ENCODE assay signal across 8 mouse cellular contexts in the genomic region with DNA sequence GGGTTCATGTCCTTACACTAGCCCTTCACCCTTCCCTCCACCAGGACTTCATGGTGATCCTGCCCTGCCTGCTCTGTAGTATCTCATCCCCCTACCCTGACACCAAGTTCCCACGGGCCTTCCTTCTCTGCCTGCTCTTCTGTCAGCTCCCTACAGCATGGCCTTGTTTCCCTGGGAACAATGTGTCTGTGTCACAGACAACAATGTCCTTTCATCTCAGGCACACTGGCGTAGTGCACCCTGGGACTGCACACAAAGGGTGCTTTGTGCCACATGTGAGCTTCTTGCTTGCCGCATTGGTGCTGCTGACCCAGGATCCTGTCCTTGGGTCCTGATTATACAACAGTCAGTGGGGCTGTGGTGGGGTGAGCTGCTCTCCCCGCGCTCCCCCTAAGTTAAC. TPM values are rescaled to one million over a fixed set of nuclear protein-coding genes. Genes with fewer than 3 reads are reported as not detected.
A peak's percentile ranks its signal among the peaks of the same experiment; 100 is the strongest.
DNase-seq lines count a peak whose midpoint lies in the region; ATAC-seq and TF ChIP-seq lines count a peak whose summit lies in the region.

No protein-coding gene starts in this region.

- 0 out of 2 replicates have a peak, but pooled peaks have one; percentile 7 for ATAC-seq in erythroblast, adult 5-6 weeks (replicated peaks; ENCODE audit: low FRiP score, poor library complexity, severe bottlenecking)

- no peak overlapping the region for H3K4me3 ChIP-seq in left cerebral cortex, adult 2 months

- TF ChIP-seq CTCF in left cerebral cortex, adult 2 months (IDR thresholded peaks at IDR 0.05), result no peak

- H3K27ac ChIP-seq in left cerebral cortex, adult 2 months, result peak overlapping the region; percentile 78

- intact Hi-C loops in left cerebral cortex, adult 2 months (cut with DNase I), result no loop called here
- intact Hi-C loops in left cerebral cortex, postnatal 25 days (cut with DNase I), result no loop called here

- DNase-seq in left cerebral cortex, adult 2 months (ENCODE audit: extremely low spot score in 1 of 2, low spot score in 2 of 2), result no peak
- no peak for DNase-seq in left cerebral cortex, adult 18-20 months (ENCODE audit: low spot score in 2 of 2)
- peak; percentile 32 to 72 for DNase-seq in left cerebral cortex, postnatal 25 days (ENCODE audit: low spot score in 2 of 2)
- DNase-seq in retina, postnatal 7 days (ENCODE audit: low read depth, low spot score), result peak; percentile 23
- DNase-seq in cerebellum, adult 8-10 months, result no peak
- no peak for DNase-seq in ovary, postnatal 14 days (ENCODE audit: low spot score)
- no peak for DNase-seq in heart, adult 9 months (ENCODE audit: low spot score in 2 of 2)

RNA-seq across cellular contexts. Expression of a gene that starts 11.1 kb away (rescaled TPM):
- 10 to 100 TPM; 79.4 to 82.6 TPM for total RNA-seq in left cerebral cortex, adult 2 months (2021)
- total RNA-seq in left cerebral cortex, adult 18-20 months (2021), result 10 to 100 TPM; 71.4 to 77.1 TPM
- total RNA-seq in erythroblast, adult 5-6 weeks (2015; ENCODE audit: low replicate concordance), result 26.9 and 41.0 TPM in 2 replicates
- 8.6 and 18.2 TPM in 2 replicates for total RNA-seq in erythroblast, adult 5-6 weeks (2017; ENCODE audit: low replicate concordance)
- 10 to 100 TPM; 76.1 to 81.8 TPM for total RNA-seq in left cerebral cortex, postnatal 25 days (2021)

RNA-seq across cellular contexts. Expression of a gene that starts 15.0 kb away (rescaled TPM):
- total RNA-seq in left cerebral cortex, adult 2 months (2021), result 10 to 100 TPM; 10.1 to 14.1 TPM
- 10 to 100 TPM in 1 of 2 experiments, 1 to 10 TPM in 1; 8.6 to 10.3 TPM for total RNA-seq in left cerebral cortex, adult 18-20 months (2021)
- not detected in 2 replicates for total RNA-seq in erythroblast, adult 5-6 weeks (2015; ENCODE audit: low replicate concordance)
- 1.9 TPM in 1 of 2 replicates, not detected in the other for total RNA-seq in erythroblast, adult 5-6 weeks (2017; ENCODE audit: low replicate concordance)
- 1 to 10 TPM; 7.5 to 8.3 TPM for total RNA-seq in left cerebral cortex, postnatal 25 days (2021)

RNA-seq across cellular contexts. Expression of a gene that starts 15.9 kb away (rescaled TPM):
- total RNA-seq in left cerebral cortex, adult 2 months (2021), result 1 to 10 TPM in 1 of 2 experiments, under 1 TPM in 1; 0.75 to 1.1 TPM
- under 1 TPM; 0.79 to 0.82 TPM for total RNA-seq in left cerebral cortex, adult 18-20 months (2021)
- total RNA-seq in erythroblast, adult 5-6 weeks (2015; ENCODE audit: low replicate concordance), result not detected in 2 replicates
- not detected in 2 replicates for total RNA-seq in erythroblast, adult 5-6 weeks (2017; ENCODE audit: low replicate concordance)
- total RNA-seq in left cerebral cortex, postnatal 25 days (2021), result under 1 TPM; 0.80 to 0.94 TPM

RNA-seq across cellular contexts. Expression of a gene that starts 24.4 kb away (rescaled TPM):
- 10 to 100 TPM; 61.1 to 64.8 TPM for total RNA-seq in left cerebral cortex, adult 2 months (2021)
- 10 to 100 TPM; 67.3 to 68.4 TPM for total RNA-seq in left cerebral cortex, adult 18-20 months (2021)
- total RNA-seq in erythroblast, adult 5-6 weeks (2015; ENCODE audit: low replicate concordance), result 1.2 and 2.7 TPM in 2 replicates
- 0.28 and 6.5 TPM in 2 replicates for total RNA-seq in erythroblast, adult 5-6 weeks (2017; ENCODE audit: low replicate concordance)
- 10 to 100 TPM; 52.2 to 57.8 TPM for total RNA-seq in left cerebral cortex, postnatal 25 days (2021)

RNA-seq across cellular contexts. Expression of a gene that starts 27.3 kb away (rescaled TPM):
- total RNA-seq in left cerebral cortex, adult 2 months (2021), result 10 to 100 TPM; 37.2 to 38.0 TPM
- total RNA-seq in left cerebral cortex, adult 18-20 months (2021), result 10 to 100 TPM; 40.6 TPM
- total RNA-seq in erythroblast, adult 5-6 weeks (2015; ENCODE audit: low replicate concordance), result 8.8 and 9.4 TPM in 2 replicates
- total RNA-seq in erythroblast, adult 5-6 weeks (2017; ENCODE audit: low replicate concordance), result 3.8 and 4.9 TPM in 2 replicates
- 10 to 100 TPM; 40.1 to 41.1 TPM for total RNA-seq in left cerebral cortex, postnatal 25 days (2021)

Comparison
In these comparisons a context has a peak if more than half of its experiments do, and no peak if none do; other contexts are left out.
1. DNase-seq: peak in left cerebral cortex, postnatal 25 days (2 of 2) and retina, postnatal 7 days (single experiment); none in left cerebral cortex, adult 2 months (0 of 2), left cerebral cortex, adult 18-20 months (0 of 2), cerebellum, adult 8-10 months (single experiment), ovary, postnatal 14 days (single experiment) and heart, adult 9 months (0 of 2).